10 mouse cellular contexts compared by ENCODE assay signal in the genomic region with DNA sequence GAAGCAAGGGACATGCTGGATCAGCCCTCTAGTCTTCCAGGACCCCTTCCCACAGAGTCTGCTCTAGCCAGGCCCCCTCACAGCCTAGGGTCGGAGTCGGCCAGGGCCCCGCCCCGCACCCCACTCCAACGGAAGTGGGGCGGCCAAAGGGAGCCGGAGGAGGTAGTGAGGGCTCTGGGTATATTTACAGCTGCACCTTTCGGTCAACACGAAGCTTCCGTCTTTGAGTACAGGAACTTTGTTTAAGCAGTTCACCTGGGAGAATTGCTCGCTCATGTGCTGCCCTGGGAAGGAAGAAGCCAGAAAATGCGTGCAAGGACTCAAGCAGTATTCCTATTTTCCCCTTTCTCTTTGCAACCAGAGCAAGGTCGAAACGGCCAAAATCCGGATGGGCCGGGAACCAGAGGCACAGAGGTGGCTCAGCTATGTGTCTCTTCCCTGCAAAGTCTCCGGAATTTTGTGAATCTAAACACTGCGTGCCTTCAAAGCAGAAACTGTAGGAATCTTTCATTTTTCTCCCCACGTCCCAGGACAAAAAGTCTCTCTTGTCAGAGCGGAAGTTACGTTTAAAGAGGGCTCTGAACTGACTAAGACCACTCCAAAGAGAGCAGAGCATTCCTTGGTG. TPM values are rescaled to one million over a fixed set of nuclear protein-coding genes. Genes with fewer than 3 reads are reported as not detected.
DNase-seq lines count a peak whose midpoint lies in the region; ATAC-seq lines count a peak whose summit lies in the region.
"Had no signal": no experiment of that assay in that cellular context is flagged by ENCODE, and none has a peak within 500 bp of the region (broad histone marks: within the 10 kb centered on the region; RNA-seq: fewer than 3 reads in every experiment).

No protein-coding gene starts in this region.

- 14% methylated on average over 21 of the region's 21 CpGs for WGBS in embryonic facial prominence, embryonic 15.5 days
- 21% methylated on average over 21 of the region's 21 CpGs for WGBS in hindbrain, embryonic 16.5 days
- 10% methylated on average over 21 of the region's 21 CpGs for WGBS in liver, embryonic 15.5 days (ENCODE audit: insufficient replicate concordance)
- 15% methylated on average over 21 of the region's 21 CpGs for WGBS in neural tube, embryonic 14.5 days

- peak overlapping the region; percentile 84 for H3K4me3 ChIP-seq in erythroblast, embryonic 14.5 days (replicated peaks)
- H3K4me3 ChIP-seq in embryonic facial prominence, embryonic 15.5 days (replicated peaks) = peak overlapping the region; percentile 41
- H3K4me3 ChIP-seq in hindbrain, embryonic 16.5 days (ENCODE audit: low read length) = peak overlapping the region; percentile 44
- peak overlapping the region; percentile 69 for H3K4me3 ChIP-seq in liver, embryonic 15.5 days (replicated peaks)
- peak overlapping the region; percentile 30 for H3K4me3 ChIP-seq in neural tube, embryonic 14.5 days (ENCODE audit: low read depth, low read length)

- H3K27me3 ChIP-seq in erythroblast, embryonic 14.5 days (ENCODE audit: control insufficient read depth) = peaks cover 26% of the 10 kb centered on the region
- H3K27me3 ChIP-seq in embryonic facial prominence, embryonic 15.5 days = 0 out of 2 replicates have a peak, but pooled peaks cover 9% of the 10 kb centered on the region
- no peaks in the 10 kb centered on the region; the same call in none of the 2 replicates for H3K27me3 ChIP-seq in hindbrain, embryonic 16.5 days (replicated peaks; ENCODE audit: control insufficient read depth, insufficient read depth, low read length)
- H3K27me3 ChIP-seq in liver, embryonic 15.5 days = peaks cover 21% of the 10 kb centered on the region
- H3K27me3 ChIP-seq in neural tube, embryonic 14.5 days (ENCODE audit: control insufficient read depth, insufficient read depth, low read length) = peaks cover 2% of the 10 kb centered on the region; the same call in 1 of the 2 replicates

- no peak overlapping the region for H3K27ac ChIP-seq in embryonic facial prominence, embryonic 15.5 days (replicated peaks)
- H3K27ac ChIP-seq in hindbrain, embryonic 16.5 days (ENCODE audit: low read depth, low read length) = no peak overlapping the region
- H3K27ac ChIP-seq in liver, embryonic 15.5 days (replicated peaks) = peak overlapping the region; percentile 81
- H3K27ac ChIP-seq in neural tube, embryonic 14.5 days (ENCODE audit: low read depth, low read length) = no peak overlapping the region

- no peak overlapping the region for H3K9ac ChIP-seq in embryonic facial prominence, embryonic 15.5 days
- H3K9ac ChIP-seq in hindbrain, embryonic 16.5 days (ENCODE audit: low read depth, low read length) = peak overlapping the region; percentile 50
- H3K9ac ChIP-seq in liver, embryonic 15.5 days = peak overlapping the region; percentile 46
- no peak overlapping the region for H3K9ac ChIP-seq in neural tube, embryonic 14.5 days (replicated peaks; ENCODE audit: low read depth, low read length)

- no peaks in the 10 kb centered on the region for H3K36me3 ChIP-seq in erythroblast, embryonic 14.5 days (ENCODE audit: control insufficient read depth)
- no peaks in the 10 kb centered on the region for H3K36me3 ChIP-seq in embryonic facial prominence, embryonic 15.5 days
- H3K36me3 ChIP-seq in hindbrain, embryonic 16.5 days (ENCODE audit: control insufficient read depth, insufficient read depth, low read length) = no peaks in the 10 kb centered on the region
- H3K36me3 ChIP-seq in liver, embryonic 15.5 days (replicated peaks) = no peaks in the 10 kb centered on the region
- H3K36me3 ChIP-seq in neural tube, embryonic 14.5 days (ENCODE audit: control insufficient read depth, insufficient read depth, low read length) = no peaks in the 10 kb centered on the region

- DNase-seq in left cerebral cortex, adult 18-20 months (ENCODE audit: low spot score in 2 of 2) = no peak

- no peak for ATAC-seq in erythroblast, adult 5-6 weeks (replicated peaks; ENCODE audit: low FRiP score, poor library complexity, severe bottlenecking)
- ATAC-seq in embryonic facial prominence, embryonic 15.5 days (ENCODE audit: insufficient number of reproducible peaks, low FRiP score, low TSS enrichment, low read depth) = no peak
- no peak for ATAC-seq in hindbrain, embryonic 16.5 days
- ATAC-seq in liver, embryonic 15.5 days (ENCODE audit: insufficient read depth) = no peak
- ATAC-seq in neural tube, embryonic 14.5 days (ENCODE audit: low read depth) = no peak
- ATAC-seq in erythroid progenitor cell, adult 5-6 weeks (replicated peaks; ENCODE audit: low FRiP score, poor library complexity, severe bottlenecking) = no peak

- H3K4me1 ChIP-seq in erythroblast, embryonic 14.5 days (ENCODE audit: control insufficient read depth) = peaks cover 62% of the 10 kb centered on the region
- peaks cover 43% of the 10 kb centered on the region for H3K4me1 ChIP-seq in embryonic facial prominence, embryonic 15.5 days
- H3K4me1 ChIP-seq in hindbrain, embryonic 16.5 days (ENCODE audit: control insufficient read depth, insufficient read depth, low read depth, low read length) = peaks cover 23% of the 10 kb centered on the region
- H3K4me1 ChIP-seq in liver, embryonic 15.5 days (replicated peaks) = peaks cover 62% of the 10 kb centered on the region
- peaks cover 14% of the 10 kb centered on the region for H3K4me1 ChIP-seq in neural tube, embryonic 14.5 days (ENCODE audit: control insufficient read depth, insufficient read depth, low read length)

- no peaks in the 10 kb centered on the region for H3K9me3 ChIP-seq in erythroblast, embryonic 14.5 days (ENCODE audit: control insufficient read depth, low read length)
- H3K9me3 ChIP-seq in embryonic facial prominence, embryonic 15.5 days (replicated peaks) = no peaks in the 10 kb centered on the region
- no peaks in the 10 kb centered on the region for H3K9me3 ChIP-seq in hindbrain, embryonic 16.5 days (ENCODE audit: control insufficient read depth, low read length)
- no peaks in the 10 kb centered on the region for H3K9me3 ChIP-seq in liver, embryonic 15.5 days (replicated peaks)
- H3K9me3 ChIP-seq in neural tube, embryonic 14.5 days (ENCODE audit: control insufficient read depth, low read length) = no peaks in the 10 kb centered on the region

- H3K4me2 ChIP-seq in embryonic facial prominence, embryonic 15.5 days (replicated peaks) = peak overlapping the region; percentile 79
- H3K4me2 ChIP-seq in hindbrain, embryonic 16.5 days (ENCODE audit: low read length) = peak overlapping the region; percentile 72
- H3K4me2 ChIP-seq in liver, embryonic 15.5 days = peak overlapping the region; percentile 91
- H3K4me2 ChIP-seq in neural tube, embryonic 14.5 days (ENCODE audit: low read depth, low read length) = peak overlapping the region; percentile 51

RNA-seq across cellular contexts. Expression of gene Gstt2, which starts 3.7 kb away (rescaled TPM):
- 0.64 and 0.70 TPM in 2 replicates for polyA plus RNA-seq in erythroblast, embryonic 14.5 days (2012)
- 7.9 and 8.8 TPM in 2 replicates for total RNA-seq in erythroblast, adult 5-6 weeks (2015; ENCODE audit: low replicate concordance)
- total RNA-seq in erythroblast, adult 5-6 weeks (2017; ENCODE audit: low replicate concordance) = 2.4 and 11.0 TPM in 2 replicates
- polyA plus RNA-seq in embryonic facial prominence, embryonic 15.5 days (2015; fragmentation: Nextera tagmentation; extraction: Ambion mirVana) = 9.0 and 11.0 TPM in 2 replicates
- 7.9 and 8.5 TPM in 2 replicates for polyA plus RNA-seq in hindbrain, embryonic 16.5 days (2015; fragmentation: Nextera tagmentation; extraction: Ambion mirVana)
- polyA plus RNA-seq in liver, embryonic 15.5 days (2015; fragmentation: Nextera tagmentation; extraction: Ambion mirVana) = 50.5 and 54.2 TPM in 2 replicates
- 4.3 and 7.5 TPM in 2 replicates for polyA plus RNA-seq in neural tube, embryonic 14.5 days (2014; fragmentation: Nextera tagmentation; extraction: Ambion mirVana)
- total RNA-seq in left cerebral cortex, adult 18-20 months (2021) = 1 to 10 TPM; 4.3 to 5.0 TPM
- total RNA-seq in erythroid progenitor cell, adult 5-6 weeks (2015; ENCODE audit: low replicate concordance) = 18.4 and 20.5 TPM in 2 replicates
- total RNA-seq in erythroid progenitor cell, adult 5-6 weeks (2017; ENCODE audit: low replicate concordance) = 9.8 and 42.0 TPM in 2 replicates

RNA-seq across cellular contexts. Expression of gene Gstt4, which starts 11.2 kb away (rescaled TPM):
- not detected in 2 replicates for polyA plus RNA-seq in erythroblast, embryonic 14.5 days (2012)
- total RNA-seq in erythroblast, adult 5-6 weeks (2015; ENCODE audit: low replicate concordance) = not detected in 2 replicates
- total RNA-seq in erythroblast, adult 5-6 weeks (2017; ENCODE audit: low replicate concordance) = 0.84 TPM in 1 of 2 replicates, not detected in the other
- not detected in 2 replicates for polyA plus RNA-seq in embryonic facial prominence, embryonic 15.5 days (2015; fragmentation: Nextera tagmentation; extraction: Ambion mirVana)
- not detected in 2 replicates for polyA plus RNA-seq in hindbrain, embryonic 16.5 days (2015; fragmentation: Nextera tagmentation; extraction: Ambion mirVana)
- polyA plus RNA-seq in liver, embryonic 15.5 days (2015; fragmentation: Nextera tagmentation; extraction: Ambion mirVana) = not detected in 2 replicates
- polyA plus RNA-seq in neural tube, embryonic 14.5 days (2014; fragmentation: Nextera tagmentation; extraction: Ambion mirVana) = not detected in 2 replicates
- not detected for total RNA-seq in left cerebral cortex, adult 18-20 months (2021)
- not detected in 2 replicates for total RNA-seq in erythroid progenitor cell, adult 5-6 weeks (2015; ENCODE audit: low replicate concordance)
- not detected in 2 replicates for total RNA-seq in erythroid progenitor cell, adult 5-6 weeks (2017; ENCODE audit: low replicate concordance)
- total RNA-seq: gastrocnemius, postnatal 4 days; MEL had no signal

RNA-seq across cellular contexts. Expression of gene Mif, which starts 26.5 kb away (rescaled TPM):
- 42.3 and 44.8 TPM in 2 replicates for polyA plus RNA-seq in erythroblast, embryonic 14.5 days (2012)
- 47.2 and 79.7 TPM in 2 replicates for total RNA-seq in erythroblast, adult 5-6 weeks (2015; ENCODE audit: low replicate concordance)
- 48.1 and 65.8 TPM in 2 replicates for total RNA-seq in erythroblast, adult 5-6 weeks (2017; ENCODE audit: low replicate concordance)
- 1,283 and 1,429 TPM in 2 replicates for polyA plus RNA-seq in embryonic facial prominence, embryonic 15.5 days (2015; fragmentation: Nextera tagmentation; extraction: Ambion mirVana)
- 1,592 and 1,680 TPM in 2 replicates for polyA plus RNA-seq in hindbrain, embryonic 16.5 days (2015; fragmentation: Nextera tagmentation; extraction: Ambion mirVana)
- polyA plus RNA-seq in liver, embryonic 15.5 days (2015; fragmentation: Nextera tagmentation; extraction: Ambion mirVana) = 755 and 825 TPM in 2 replicates
- polyA plus RNA-seq in neural tube, embryonic 14.5 days (2014; fragmentation: Nextera tagmentation; extraction: Ambion mirVana) = 1,682 and 1,948 TPM in 2 replicates
- 100 to 1,000 TPM; 526 to 535 TPM for total RNA-seq in left cerebral cortex, adult 18-20 months (2021)
- 49.4 and 54.9 TPM in 2 replicates for total RNA-seq in erythroid progenitor cell, adult 5-6 weeks (2015; ENCODE audit: low replicate concordance)
- total RNA-seq in erythroid progenitor cell, adult 5-6 weeks (2017; ENCODE audit: low replicate concordance) = 14.8 and 26.6 TPM in 2 replicates

RNA-seq across cellular contexts. Expression of gene Gstt1, which starts 35.2 kb away (rescaled TPM):
- 0.14 and 0.22 TPM in 2 replicates for polyA plus RNA-seq in erythroblast, embryonic 14.5 days (2012)
- total RNA-seq in erythroblast, adult 5-6 weeks (2015; ENCODE audit: low replicate concordance) = 6.3 and 24.0 TPM in 2 replicates
- total RNA-seq in erythroblast, adult 5-6 weeks (2017; ENCODE audit: low replicate concordance) = 4.1 and 6.8 TPM in 2 replicates
- 13.8 and 14.5 TPM in 2 replicates for polyA plus RNA-seq in embryonic facial prominence, embryonic 15.5 days (2015; fragmentation: Nextera tagmentation; extraction: Ambion mirVana)
- polyA plus RNA-seq in hindbrain, embryonic 16.5 days (2015; fragmentation: Nextera tagmentation; extraction: Ambion mirVana) = 18.8 and 21.9 TPM in 2 replicates
- polyA plus RNA-seq in liver, embryonic 15.5 days (2015; fragmentation: Nextera tagmentation; extraction: Ambion mirVana) = 108 and 151 TPM in 2 replicates
- 8.8 and 11.2 TPM in 2 replicates for polyA plus RNA-seq in neural tube, embryonic 14.5 days (2014; fragmentation: Nextera tagmentation; extraction: Ambion mirVana)
- 10 to 100 TPM; 14.2 to 16.5 TPM for total RNA-seq in left cerebral cortex, adult 18-20 months (2021)
- total RNA-seq in erythroid progenitor cell, adult 5-6 weeks (2015; ENCODE audit: low replicate concordance) = 25.6 and 29.3 TPM in 2 replicates
- total RNA-seq in erythroid progenitor cell, adult 5-6 weeks (2017; ENCODE audit: low replicate concordance) = 18.0 and 25.6 TPM in 2 replicates

RNA-seq across cellular contexts. Expression of gene Gstt3, which starts 52.4 kb away (rescaled TPM):
- polyA plus RNA-seq in erythroblast, embryonic 14.5 days (2012) = 0.12 TPM in 1 of 2 replicates, not detected in the other
- total RNA-seq in erythroblast, adult 5-6 weeks (2015; ENCODE audit: low replicate concordance) = 0.42 TPM in 1 of 2 replicates, not detected in the other
- 0.51 TPM in 1 of 2 replicates, not detected in the other for total RNA-seq in erythroblast, adult 5-6 weeks (2017; ENCODE audit: low replicate concordance)
- polyA plus RNA-seq in embryonic facial prominence, embryonic 15.5 days (2015; fragmentation: Nextera tagmentation; extraction: Ambion mirVana) = 17.1 and 18.1 TPM in 2 replicates
- polyA plus RNA-seq in hindbrain, embryonic 16.5 days (2015; fragmentation: Nextera tagmentation; extraction: Ambion mirVana) = 1.4 and 1.5 TPM in 2 replicates
- 14.9 and 15.4 TPM in 2 replicates for polyA plus RNA-seq in liver, embryonic 15.5 days (2015; fragmentation: Nextera tagmentation; extraction: Ambion mirVana)
- polyA plus RNA-seq in neural tube, embryonic 14.5 days (2014; fragmentation: Nextera tagmentation; extraction: Ambion mirVana) = 0.94 TPM in 1 of 2 replicates, not detected in the other
- 1 to 10 TPM; 2.5 to 2.6 TPM for total RNA-seq in left cerebral cortex, adult 18-20 months (2021)
- 1.3 TPM in 1 of 2 replicates, not detected in the other for total RNA-seq in erythroid progenitor cell, adult 5-6 weeks (2015; ENCODE audit: low replicate concordance)
- total RNA-seq in erythroid progenitor cell, adult 5-6 weeks (2017; ENCODE audit: low replicate concordance) = 0.13 TPM in 1 of 2 replicates, not detected in the other

Comparison
In these comparisons a context has a peak if more than half of its experiments do, and no peak if none do; other contexts are left out.
1. H3K4me3 ChIP-seq: peak in every context shown above with its lines; median percentile 84 in erythroblast, embryonic 14.5 days; 69 in liver, embryonic 15.5 days; 44 in hindbrain, embryonic 16.5 days; 41 in embryonic facial prominence, embryonic 15.5 days; 30 in neural tube, embryonic 14.5 days.
2. H3K9ac ChIP-seq: peak in hindbrain, embryonic 16.5 days (single experiment) and liver, embryonic 15.5 days (single experiment); none in embryonic facial prominence, embryonic 15.5 days (single experiment) and neural tube, embryonic 14.5 days (single experiment).
3. RNA of gene Mif, which starts 26.5 kb away (polyA plus RNA-seq): 1,682 to 1,948 TPM in neural tube, embryonic 14.5 days, 1,592 to 1,680 TPM in hindbrain, embryonic 16.5 days, 1,283 to 1,429 TPM in embryonic facial prominence, embryonic 15.5 days and 755 to 825 TPM in liver, embryonic 15.5 days; 42.3 to 44.8 TPM in erythroblast, embryonic 14.5 days; every median in the first group is over 10 times any median in the second.
4. Peak in every context shown above with its lines, with median percentiles within 50 percentile points of each other: H3K4me2 ChIP-seq.